Mouse (Mus musculus) megakaryocyte, embryonic 14.5 days (primary cell): ENCODE measurements around the gene Gm20908. TPM values are rescaled to one million over a fixed set of nuclear protein-coding genes. Genes with fewer than 3 reads are reported as not detected.
"Not testable (repeated sequence)": the region's sequence is repeated elsewhere in the genome, so short reads cannot be mapped to it uniquely, and the experiment has no call there.

Source experiments
- H3K27me3 ChIP-seq: replicated peaks from 2 replicates; pipeline ENCODE3; 2012; ENCODE audit warnings: inconsistent platforms
- H3K36me3 ChIP-seq: replicated peaks from 2 replicates; pipeline ENCODE3; 2012; ENCODE audit warnings: low read length, inconsistent platforms, mixed read lengths
- H3K4me1 ChIP-seq: 2 replicates; pipeline ENCODE4 v1.6.1; 2012; ENCODE audit warnings: inconsistent platforms
- H3K4me3 ChIP-seq: replicated peaks from 2 replicates; pipeline ENCODE3; 2012; ENCODE audit warnings: moderate library complexity, mild to moderate bottlenecking, inconsistent platforms
- H3K9me3 ChIP-seq: 2 replicates; pipeline ENCODE4 v1.6.1; 2012; ENCODE audit warnings: inconsistent platforms
- polyA plus RNA-seq: library from polyadenylated mRNA; stranded (reverse); fragments of >175 nt; gene quantifications from 2 replicates; pipeline ENCODE4 v1.2.3, GENCODE M21; 2012; ENCODE audit warnings: low replicate concordance; ENCODE audit not compliant: insufficient read depth

Gm20908 gene
- not detected in 2 replicates for polyA plus RNA-seq

DNA sequence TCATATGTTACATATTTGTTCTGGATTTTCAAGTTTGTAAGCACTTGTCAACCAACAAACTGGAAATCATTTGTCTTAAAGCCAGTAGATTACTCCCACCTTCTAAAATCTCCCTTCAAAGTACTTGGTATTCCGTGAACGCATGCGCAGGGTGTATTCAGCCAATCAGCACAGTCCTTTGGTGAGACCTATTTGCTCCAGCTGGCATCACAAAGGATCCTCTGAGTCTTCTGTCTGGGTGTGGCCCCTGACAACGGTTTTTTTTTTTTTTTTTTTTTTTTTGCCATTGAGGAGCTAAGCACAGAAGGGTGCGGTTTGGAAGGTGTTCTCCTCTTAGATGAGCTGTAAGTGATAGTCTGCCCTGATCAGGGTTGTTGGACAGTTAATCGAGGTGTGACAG, at the start of gene Gm20908:
Gene Gm20908, plus strand, starts transcription at position 301 of the 400 bp plus-strand sequence.
- H3K36me3 ChIP-seq, H3K27me3 ChIP-seq, H3K4me1 ChIP-seq: not testable (repeated sequence)

More for the DNA sequence above, at the start of gene Gm20908:
- H3K9me3 ChIP-seq, H3K4me3 ChIP-seq: not testable (repeated sequence)
